Mouse (Mus musculus) ES-E14 (cell line): ENCODE results near the gene Dcun1d5.

Source experiments
- HCFC1 ChIP-seq: IDR thresholded peaks from 2 replicates; pipeline ENCODE4 v1.6.1; 2012; ENCODE audit warnings: low read length, inconsistent platforms, borderline replicate concordance; ENCODE audit not compliant: insufficient read depth
- MAFK ChIP-seq: IDR thresholded peaks from 2 replicates; pipeline ENCODE4 v1.6.1; 2014; ENCODE audit warnings: mild to moderate bottlenecking, low read depth, low read length, inconsistent platforms; ENCODE audit not compliant: insufficient read depth
- ZNF384 ChIP-seq: IDR thresholded peaks from 2 replicates; pipeline ENCODE4 v1.6.1; 2012; ENCODE audit warnings: low read depth, low read length, inconsistent platforms

DNA sequence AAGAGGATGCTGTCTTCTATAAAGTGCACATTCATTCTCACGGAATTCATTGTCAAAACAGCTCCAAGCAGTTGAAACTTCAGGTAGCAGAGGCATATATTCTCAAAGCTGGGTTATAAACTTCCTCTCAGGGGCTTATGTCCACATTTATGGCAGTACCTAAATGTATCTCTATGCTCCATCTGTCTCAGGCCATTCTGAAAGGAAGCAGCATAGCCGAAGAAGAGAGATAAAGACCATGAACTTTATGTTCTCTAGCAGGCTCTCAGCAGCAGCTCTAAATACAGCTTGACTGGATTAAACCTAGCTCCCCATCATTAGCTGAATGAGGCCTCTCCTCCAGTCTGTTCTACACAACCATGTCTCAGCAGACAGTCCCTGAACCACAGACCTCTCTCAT lies 29.9 kb upstream of the Dcun1d5 start:
- TF ChIP-seq ZNF384 (no peak), MAFK (no peak), HCFC1 (no peak)
